Mouse (Mus musculus) kidney, adult 2 months (tissue): ENCODE data around the gene Olfr70.

Experiments used
- CTCF ChIP-seq: fragments of 200-500 bp; conservative IDR thresholded peaks from 2 replicates; pipeline ENCODE4 v1.5.1; 2011; ENCODE audit warnings: low read depth, mild to moderate bottlenecking, control low read depth, low read length, moderate library complexity, mixed read lengths; ENCODE audit not compliant: insufficient read depth, insufficient read length
- POLR2A ChIP-seq: fragments of 200-500 bp; IDR thresholded peaks from one replicate; pipeline ENCODE4 v1.6.1; 2011; ENCODE audit warnings: low read depth, low read length, control low read depth

- TF ChIP-seq POLR2A: no peak
- TF ChIP-seq CTCF: no peak
These were observed 20.1 kb upstream of the Olfr70 start for GRCm38 (mm10) chr4:43720491-43721228.
